Mouse (Mus musculus) thymus, adult 2 months (tissue): ENCODE results near the gene Dmrta2.

Experiments
- CTCF ChIP-seq: fragments of 200-500 bp; IDR thresholded peaks from 2 replicates; pipeline ENCODE4 v1.5.1; 2012; ENCODE audit warnings: mild to moderate bottlenecking, control low read depth, low read length, moderate library complexity, borderline replicate concordance; ENCODE audit not compliant: control insufficient read depth, poor library complexity, insufficient read depth; ENCODE audit errors: extremely low read depth
- POLR2A ChIP-seq: fragments of 200-500 bp; IDR thresholded peaks from 2 replicates; pipeline ENCODE4 v1.6.1; 2012; ENCODE audit warnings: mild to moderate bottlenecking, low read length, control low read depth, moderate library complexity; ENCODE audit not compliant: control insufficient read depth, poor library complexity, insufficient read depth; ENCODE audit errors: extremely low read depth

DNA sequence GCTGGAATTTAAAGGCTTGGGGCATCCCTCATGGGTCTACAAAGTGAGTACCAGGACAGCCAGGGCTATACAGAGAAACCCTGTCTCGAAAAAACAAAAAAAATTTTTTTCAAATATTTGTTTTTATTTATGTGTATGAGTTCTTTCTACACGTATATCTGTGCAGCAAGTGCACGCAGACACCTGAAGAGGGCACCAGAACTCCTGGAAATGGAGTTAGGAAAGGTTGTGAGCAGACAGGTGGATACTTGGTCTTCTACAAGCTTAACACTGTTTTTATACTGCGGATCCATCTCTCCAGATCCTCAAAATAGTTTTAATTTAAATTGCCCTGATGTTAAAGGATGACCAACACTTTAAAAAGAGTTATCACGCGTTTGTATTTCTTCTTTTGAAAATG, 11.4 kb downstream of the Dmrta2 start:
- TF ChIP-seq CTCF (no peak), POLR2A (no peak)
